Mouse (Mus musculus) liver, embryonic 14.5 days (tissue): ENCODE data around the gene Tmem221. TPM values are rescaled to one million over a fixed set of nuclear protein-coding genes. Genes with fewer than 3 reads are reported as not detected.

Experiments
- ATAC-seq: fragments of 200-750 bp; cut with Nextera tagmentation; 2 replicates; pipeline ENCODE4 v1.8.0; 2017; ENCODE audit warnings: moderate number of reproducible peaks, mild to moderate bottlenecking, moderate library complexity; ENCODE audit not compliant: insufficient read depth
- DNase-seq, 3 experiments: peaks; one replicate each; pipeline ENCODE4 v3.0.0-alpha.2; 2012 to 2013; ENCODE audit warnings: low read depth in 3 of 3, low spot score in 3 of 3
- H3K27ac ChIP-seq: fragments of 300-500 bp; sonication (generic); 2 replicates; pipeline ENCODE4 v1.5.1; 2014; ENCODE audit warnings: moderate library complexity, mild to moderate bottlenecking, control low read depth, inconsistent platforms
- H3K27me3 ChIP-seq: fragments of 300-500 bp; sonication (generic); 2 replicates; pipeline ENCODE4 v1.6.1; 2014; ENCODE audit warnings: mild to moderate bottlenecking, low read length, moderate library complexity; ENCODE audit not compliant: control insufficient read depth, insufficient read depth
- H3K36me3 ChIP-seq: fragments of 300-500 bp; sonication (generic); replicated peaks from 2 replicates; pipeline ENCODE4 v1.6.1; 2014; ENCODE audit warnings: low read depth; ENCODE audit not compliant: control insufficient read depth, insufficient read depth
- H3K4me1 ChIP-seq, 2 experiments: fragments of 200-500 bp in 1 of 2; fragments of 300-500 bp in 1 of 2; sonication (generic) in 1 of 2; replicated peaks; 2 replicates each; pipeline ENCODE4 v1.6.1; 2012 to 2014; ENCODE audit warnings: antibody characterized with exemption in 1 of 2, inconsistent platforms in 1 of 2, low read length in 1 of 2; ENCODE audit not compliant: control insufficient read depth in 2 of 2, insufficient read depth in 2 of 2
- H3K4me2 ChIP-seq: fragments of 300-500 bp; sonication (generic); 2 replicates; pipeline ENCODE4 v1.6.1; 2014; ENCODE audit warnings: low read depth, mild to moderate bottlenecking, control low read depth, moderate library complexity
- H3K4me3 ChIP-seq, 2 experiments: fragments of 200-500 bp in 1 of 2; fragments of 300-500 bp in 1 of 2; sonication (generic) in 1 of 2; 2 replicates each; pipeline ENCODE4 v1.5.1; 2012 to 2014; ENCODE audit warnings: low read depth in 2 of 2, low read length in 2 of 2, mild to moderate bottlenecking in 2 of 2, control low read depth in 1 of 2, inconsistent platforms in 1 of 2, moderate library complexity in 1 of 2; ENCODE audit not compliant: insufficient read depth in 1 of 2
- H3K9ac ChIP-seq: fragments of 300-500 bp; sonication (generic); replicated peaks from 2 replicates; pipeline ENCODE4 v1.6.1; 2014; ENCODE audit warnings: mild to moderate bottlenecking, control low read depth, moderate library complexity
- H3K9me3 ChIP-seq: fragments of 300-500 bp; sonication (generic); 2 replicates; pipeline ENCODE4 v1.6.1; 2016; ENCODE audit warnings: low read length, mixed read lengths; ENCODE audit not compliant: control insufficient read depth
- CTCF ChIP-seq: IDR thresholded peaks from 2 replicates; pipeline ENCODE4 v1.5.1; 2016; ENCODE audit warnings: antibody characterized with exemption, low read depth, control low read depth
- EP300 ChIP-seq: IDR thresholded peaks from 2 replicates; pipeline ENCODE4 v1.6.1; 2016; ENCODE audit warnings: antibody characterized with exemption, low read depth
- WGBS: fragments of 180-500 bp; shearing (Covaris S2); extraction: QIAGEN DNeasy Blood & Tissue Kit; methylation state at CpG from one replicate; pipeline ENCODE4 v1.1.7; 2014; ENCODE audit not compliant: insufficient replicate concordance; 5-methylcytosine and 5-hydroxymethylcytosine counted together
- polyA plus RNA-seq, 2 experiments: library from polyadenylated mRNA; depleted of rRNA in 1 of 2; stranded (reverse) in 1 of 2; unstranded in 1 of 2; fragments of >200 nt; fragmentation: Nextera tagmentation in 1 of 2; extraction: Ambion mirVana in 1 of 2; gene quantifications; 2 replicates each; pipeline versions ENCODE4 v1.2.1 to v1.2.3; 2012 to 2014

Tmem221 gene
- polyA plus RNA-seq, 2 experiments = 0.25 to 0.39 TPM

DNA sequence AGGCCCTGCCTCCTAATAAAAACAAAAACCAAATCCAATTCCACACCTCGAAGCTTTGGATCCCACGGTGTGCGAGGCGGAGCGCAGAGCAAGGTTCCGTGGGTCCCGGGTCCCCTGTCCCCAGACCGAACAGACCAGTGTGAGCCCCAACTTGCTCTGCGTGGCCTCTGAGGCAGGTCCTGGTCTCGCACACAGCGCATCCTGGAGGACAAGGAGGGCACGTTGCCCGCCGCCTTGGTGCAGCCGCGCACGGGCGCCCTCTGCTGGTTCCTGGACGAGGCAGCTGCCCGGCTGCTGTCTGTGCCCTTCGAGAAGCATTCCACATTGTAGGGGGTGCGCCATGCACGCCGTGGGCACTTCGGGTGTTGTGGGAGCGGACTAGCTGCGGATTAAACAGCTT is 37.2 kb upstream of the Tmem221 start:
- H3K9ac ChIP-seq = no peak overlapping the region
- no peak overlapping the region for H3K4me2 ChIP-seq
- peaks cover 3% of the 10 kb centered on the region; the same call in 1 of the 2 replicates for H3K27me3 ChIP-seq
- 11% methylated on average over 27 of the region's 27 CpGs for WGBS
- H3K27ac ChIP-seq = no peak overlapping the region
- H3K4me1 ChIP-seq = peaks cover 9 to 15% of the 10 kb centered on the region in 2 experiments
- no peaks in the 10 kb centered on the region for H3K36me3 ChIP-seq
- no peak overlapping the region for H3K4me3 ChIP-seq
- no peak for ATAC-seq
- H3K9me3 ChIP-seq = no peaks in the 10 kb centered on the region
- TF ChIP-seq CTCF (peak; percentile 100), EP300 (no peak)
- DNase-seq = peak; percentile 54 to 61 (median 58)

DNA sequence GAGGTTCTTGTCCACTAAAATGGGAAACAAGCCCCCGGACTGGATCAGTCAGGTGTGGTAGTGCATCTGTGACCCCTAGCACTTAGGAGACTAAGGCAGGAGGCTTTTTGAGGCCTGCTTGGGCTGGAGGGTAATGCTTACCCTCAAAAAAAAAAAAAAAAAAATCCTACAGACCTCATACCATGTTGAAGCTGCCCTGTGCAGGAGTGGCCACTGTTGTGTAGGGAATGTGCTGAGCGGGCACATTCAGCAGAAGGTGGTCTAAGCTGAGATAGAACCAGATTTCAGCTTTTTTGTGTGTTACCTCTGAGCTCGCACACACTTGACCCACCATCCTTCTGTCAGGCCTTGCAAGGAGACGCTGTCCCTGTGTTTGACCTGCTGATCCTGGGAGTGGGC is 35.7 kb upstream of the Tmem221 start:
- WGBS = 84% methylated on average over 4 of the region's 4 CpGs
- DNase-seq = no peak

DNA sequence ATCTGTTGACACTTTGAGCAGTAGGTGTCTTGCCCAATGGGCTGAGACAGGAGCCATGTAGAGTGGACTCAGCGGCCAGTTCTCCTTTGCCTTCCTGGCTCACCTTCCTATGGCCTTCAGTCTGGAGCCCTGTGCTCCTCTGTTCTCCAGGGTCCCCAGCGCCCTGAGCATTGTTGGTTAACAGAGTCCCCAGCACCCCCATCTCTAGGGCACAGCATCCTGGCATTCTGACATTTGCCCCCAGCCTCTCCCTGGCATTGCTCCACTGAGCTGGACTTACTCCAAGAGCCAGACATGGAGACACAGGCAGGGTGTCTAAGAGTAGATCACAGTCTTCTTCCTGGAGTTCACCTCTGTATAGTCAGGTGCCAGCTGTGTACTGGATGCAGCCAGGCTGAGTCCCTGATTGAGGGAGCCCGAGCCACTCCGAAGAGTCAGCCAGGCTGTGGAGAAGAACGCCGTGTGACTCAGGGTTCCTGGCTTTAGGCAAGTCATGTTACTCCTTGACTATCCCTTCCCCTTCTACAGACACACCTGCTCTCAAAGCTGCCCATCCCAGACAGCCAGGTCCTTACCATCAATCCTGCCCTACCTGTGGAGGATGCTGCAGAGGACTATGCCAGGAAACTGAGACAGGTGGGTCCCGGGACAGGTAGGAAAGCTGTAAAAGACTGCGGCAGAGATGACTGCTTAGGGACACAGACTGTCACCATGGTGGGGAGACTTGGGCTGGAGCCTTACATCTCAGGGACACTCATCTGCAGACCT is 35.1 kb upstream of the Tmem221 start:
- whole genome bisulfite sequencing = 81% methylated on average over 8 of the region's 8 CpGs
- H3K4me2 ChIP-seq = peak overlapping the region; percentile 98
- no peaks in the 10 kb centered on the region for H3K27me3 ChIP-seq
- no peak overlapping the region for H3K9ac ChIP-seq
- no peak overlapping the region for H3K4me3 ChIP-seq
- no peaks in the 10 kb centered on the region for H3K9me3 ChIP-seq
- H3K4me1 ChIP-seq = peaks cover 9 to 19% of the 10 kb centered on the region in 2 experiments
- no peak overlapping the region for H3K27ac ChIP-seq
- TF ChIP-seq EP300 (no peak), CTCF (no peak)
- H3K36me3 ChIP-seq = no peaks in the 10 kb centered on the region
- no peak for DNase-seq
- no peak for ATAC-seq

More for the DNA sequence above, 35.7 kb upstream of the Tmem221 start:
- H3K36me3 ChIP-seq = no peaks in the 10 kb centered on the region
- no peaks in the 10 kb centered on the region for H3K27me3 ChIP-seq
- ATAC-seq = no peak
- H3K4me2 ChIP-seq = no peak overlapping the region
- H3K4me1 ChIP-seq = peaks cover 9 to 19% of the 10 kb centered on the region in 2 experiments
- TF ChIP-seq EP300 = no peak
- TF ChIP-seq CTCF = no peak
- no peaks in the 10 kb centered on the region for H3K9me3 ChIP-seq
- H3K9ac ChIP-seq = no peak overlapping the region
- H3K27ac ChIP-seq = no peak overlapping the region
- no peak overlapping the region for H3K4me3 ChIP-seq

DNA sequence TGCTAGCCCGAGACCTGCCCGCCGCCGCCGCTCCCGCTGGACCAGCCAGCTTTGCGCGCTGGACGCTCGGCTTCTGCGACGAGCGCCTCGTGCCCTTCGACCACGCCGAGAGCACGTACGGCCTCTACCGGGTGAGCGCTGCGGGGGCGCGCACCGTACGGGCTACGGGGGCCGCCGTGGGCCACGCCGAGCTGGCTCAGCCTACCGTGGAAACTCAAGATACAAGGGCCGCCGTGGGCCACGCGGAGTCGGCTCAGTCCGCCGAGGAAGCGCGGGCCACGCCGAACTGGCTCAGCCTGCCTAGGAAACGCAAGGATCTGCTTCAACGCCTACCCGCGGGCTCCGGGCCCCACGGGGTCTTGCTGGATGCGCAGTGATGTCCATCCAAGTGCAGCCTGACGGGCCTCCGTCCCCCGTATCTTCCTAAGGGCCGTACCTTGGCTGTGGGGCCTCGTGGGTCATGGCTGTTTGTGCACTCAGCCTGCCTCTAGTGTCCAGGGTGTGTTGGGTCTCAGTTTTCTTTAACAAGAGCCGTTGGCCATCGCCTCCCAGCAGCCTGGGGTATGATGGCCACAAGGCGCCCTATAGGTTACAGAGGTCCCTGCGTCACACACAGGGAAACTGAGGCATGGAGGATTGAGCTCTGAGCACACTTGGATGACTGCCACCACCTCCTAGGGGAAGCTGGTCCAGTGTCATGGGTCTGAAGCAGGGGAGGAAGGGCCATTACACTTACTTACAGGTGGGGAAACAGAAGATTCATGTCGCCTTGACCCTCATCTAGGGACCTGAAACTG is 33.9 kb upstream of the Tmem221 start:
- Histone ChIP-seq H3K36me3 (no peaks in the 10 kb centered on the region), H3K9ac (peak overlapping the region; percentile 79), H3K4me1 (peaks cover 9 to 19% of the 10 kb centered on the region in 2 experiments), H3K4me2 (peak overlapping the region; percentile 98), H3K27me3 (no peaks in the 10 kb centered on the region), H3K9me3 (no peaks in the 10 kb centered on the region), H3K4me3 (peak overlapping the region; percentile 72 to 80), H3K27ac (peak overlapping the region; percentile 90)
- TF ChIP-seq EP300 (no peak), CTCF (no peak)
- ATAC-seq (peak; percentile 50), DNase-seq (no peak)
- WGBS = 3% methylated on average over 60 of the region's 60 CpGs
